17 mouse cellular contexts compared by ENCODE assay signal in the genomic region with DNA sequence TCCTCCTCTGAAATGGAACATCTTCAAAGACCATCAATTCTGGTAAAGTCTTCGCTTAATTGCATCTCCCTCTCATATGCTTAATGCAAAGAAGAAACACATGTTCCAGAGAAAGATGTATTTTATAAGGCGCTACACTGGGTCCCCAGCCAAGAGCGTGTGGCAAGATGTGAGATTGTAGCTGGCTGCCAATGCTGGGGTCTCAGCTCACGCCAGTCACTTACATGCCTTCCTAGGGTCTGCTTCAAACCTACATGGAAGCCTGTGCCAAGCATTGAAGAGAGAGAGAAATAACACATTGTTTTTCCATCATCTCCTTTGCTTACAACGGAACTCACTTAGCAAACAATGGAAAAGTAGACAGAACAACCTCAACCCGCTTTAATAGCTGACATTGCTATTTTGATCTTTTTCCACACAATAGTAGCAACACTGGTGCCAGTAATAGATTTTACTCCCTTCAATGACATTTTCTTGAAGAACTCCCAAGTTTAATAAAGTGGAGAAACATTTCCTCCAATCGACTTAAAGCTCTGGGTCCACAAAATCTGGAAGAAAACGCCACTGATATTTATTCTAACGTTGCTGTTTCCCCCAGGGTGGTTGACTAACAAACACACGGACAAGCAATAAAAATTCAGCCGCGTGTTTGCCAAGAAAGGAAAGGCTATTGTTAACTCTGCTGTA.
DNase-seq lines count a peak whose midpoint lies in the region; ATAC-seq and TF ChIP-seq lines count a peak whose summit lies in the region.
"Had no signal": no experiment of that assay in that cellular context is flagged by ENCODE, and none has a peak within 500 bp of the region (broad histone marks: within the 10 kb centered on the region; RNA-seq: fewer than 3 reads in every experiment).

No protein-coding gene starts in this region.

- H3K9me3 ChIP-seq in kidney, embryonic 14.5 days (ENCODE audit: control insufficient read depth, low read length) = no peaks in the 10 kb centered on the region
- H3K9me3 ChIP-seq in lung, postnatal 0 days (ENCODE audit: low read length) = no peaks in the 10 kb centered on the region
- H3K9me3 ChIP-seq in limb, embryonic 12.5 days = no peaks in the 10 kb centered on the region
- H3K9me3 ChIP-seq: heart, embryonic 15.5 days; hindbrain, embryonic 15.5 days; liver, embryonic 12.5 days had no signal

- no peak for DNase-seq in kidney, adult 9 months
- peak; percentile 65 for DNase-seq in lung, postnatal 0 days (ENCODE audit: low spot score)
- no peak for DNase-seq in lung, postnatal 25 days (ENCODE audit: low spot score)
- DNase-seq in yolk sac, embryonic 10.5 days (ENCODE audit: low spot score) = no peak
- DNase-seq: adrenal gland, postnatal 10 days; cerebellum, adult 9-10 months; kidney, adult 18-20 months; retina, postnatal 1 day had no signal

- no peak overlapping the region for H3K4me2 ChIP-seq in kidney, embryonic 14.5 days (replicated peaks; ENCODE audit: low read depth, low read length)
- H3K4me2 ChIP-seq in lung, postnatal 0 days (replicated peaks; ENCODE audit: low read depth, low read length) = no peak overlapping the region
- H3K4me2 ChIP-seq in limb, embryonic 12.5 days = no peak overlapping the region
- H3K4me2 ChIP-seq: heart, embryonic 15.5 days; hindbrain, embryonic 15.5 days; liver, embryonic 12.5 days had no signal

- TF ChIP-seq EP300 in lung, postnatal 0 days (IDR thresholded peaks at IDR 0.05) = no peak

- no peak for ATAC-seq in kidney, embryonic 14.5 days (ENCODE audit: low FRiP score, low TSS enrichment)
- ATAC-seq in lung, postnatal 0 days = peak; percentile 46
- ATAC-seq in limb, embryonic 12.5 days (ENCODE audit: insufficient number of reproducible peaks, insufficient read depth, low FRiP score, low TSS enrichment, low read depth) = no peak
- ATAC-seq: liver, embryonic 12.5 days had no signal

- TF ChIP-seq CTCF in lung, postnatal 0 days (IDR thresholded peaks at IDR 0.05) = no peak

- WGBS in kidney, embryonic 14.5 days = 72% methylated on average over 12 of the region's 12 CpGs
- WGBS in lung, postnatal 0 days = 40% methylated on average over 12 of the region's 12 CpGs
- WGBS in limb, embryonic 12.5 days = 69% methylated on average over 12 of the region's 12 CpGs

- H3K4me1 ChIP-seq in kidney, embryonic 14.5 days (ENCODE audit: control insufficient read depth, insufficient read depth, low read length) = no peaks in the 10 kb centered on the region
- no peaks in the 10 kb centered on the region for H3K4me1 ChIP-seq in lung, postnatal 0 days (ENCODE audit: insufficient read depth, low read depth, low read length)
- H3K4me1 ChIP-seq in brown adipose tissue, adult 24 weeks (ENCODE audit: control insufficient read depth, insufficient read depth, insufficient read length, low read length) = peaks cover 7% of the 10 kb centered on the region; the same call in 1 of the 2 replicates
- H3K4me1 ChIP-seq in limb, embryonic 12.5 days (replicated peaks) = peaks cover 6% of the 10 kb centered on the region
- H3K4me1 ChIP-seq: heart, embryonic 15.5 days; hindbrain, embryonic 15.5 days; liver, embryonic 12.5 days had no signal

- peak overlapping the region; percentile 42; the same call in 1 of the 2 replicates for H3K27ac ChIP-seq in kidney, embryonic 14.5 days (ENCODE audit: low read depth, low read length)
- no peak overlapping the region for H3K27ac ChIP-seq in lung, postnatal 0 days (ENCODE audit: low read length)
- peak overlapping the region; percentile 37; the same call in 1 of the 2 replicates for H3K27ac ChIP-seq in brown adipose tissue, adult 24 weeks (replicated peaks; ENCODE audit: low read depth, low read length)
- 0 out of 2 replicates have a peak overlapping the region, but pooled peaks have one; percentile 56 for H3K27ac ChIP-seq in limb, embryonic 12.5 days
- H3K27ac ChIP-seq: heart, embryonic 15.5 days; hindbrain, embryonic 15.5 days; layer of hippocampus, adult 2 months; left cerebral cortex, adult 2 months; liver, embryonic 12.5 days had no signal

- no peak overlapping the region for H3K4me3 ChIP-seq in kidney, embryonic 14.5 days (ENCODE audit: low read length)
- H3K4me3 ChIP-seq in lung, postnatal 0 days (ENCODE audit: low read depth, low read length) = no peak overlapping the region
- no peak overlapping the region for H3K4me3 ChIP-seq in brown adipose tissue, adult 24 weeks (ENCODE audit: insufficient read depth, low read depth, low read length)
- no peak overlapping the region for H3K4me3 ChIP-seq in limb, embryonic 12.5 days (replicated peaks)
- H3K4me3 ChIP-seq: erythroblast, embryonic 14.5 days; heart, embryonic 15.5 days; hindbrain, embryonic 15.5 days; layer of hippocampus, adult 2 months; left cerebral cortex, adult 2 months; liver, embryonic 12.5 days had no signal

- H3K9ac ChIP-seq in kidney, embryonic 14.5 days (ENCODE audit: low read depth, low read length) = no peak overlapping the region
- no peak overlapping the region for H3K9ac ChIP-seq in lung, postnatal 0 days (replicated peaks; ENCODE audit: low read depth)
- H3K9ac ChIP-seq in limb, embryonic 12.5 days (replicated peaks) = no peak overlapping the region
- H3K9ac ChIP-seq: heart, embryonic 15.5 days; hindbrain, embryonic 15.5 days; liver, embryonic 12.5 days had no signal

- no peaks in the 10 kb centered on the region for H3K27me3 ChIP-seq in kidney, embryonic 14.5 days (ENCODE audit: control insufficient read depth, insufficient read depth, low read length)
- H3K27me3 ChIP-seq in lung, postnatal 0 days (replicated peaks; ENCODE audit: insufficient read depth, low read length) = no peaks in the 10 kb centered on the region
- no peaks in the 10 kb centered on the region for H3K27me3 ChIP-seq in limb, embryonic 12.5 days
- H3K27me3 ChIP-seq: heart, embryonic 15.5 days; hindbrain, embryonic 15.5 days; liver, embryonic 12.5 days had no signal

- no peaks in the 10 kb centered on the region for H3K36me3 ChIP-seq in kidney, embryonic 14.5 days (ENCODE audit: control insufficient read depth, insufficient read depth, low read length)
- H3K36me3 ChIP-seq in lung, postnatal 0 days (ENCODE audit: insufficient read depth, low read length) = no peaks in the 10 kb centered on the region
- no peaks in the 10 kb centered on the region for H3K36me3 ChIP-seq in limb, embryonic 12.5 days
- H3K36me3 ChIP-seq: heart, embryonic 15.5 days; hindbrain, embryonic 15.5 days; liver, embryonic 12.5 days had no signal
